9 mouse cellular contexts compared by ENCODE assay signal in the genomic region with DNA sequence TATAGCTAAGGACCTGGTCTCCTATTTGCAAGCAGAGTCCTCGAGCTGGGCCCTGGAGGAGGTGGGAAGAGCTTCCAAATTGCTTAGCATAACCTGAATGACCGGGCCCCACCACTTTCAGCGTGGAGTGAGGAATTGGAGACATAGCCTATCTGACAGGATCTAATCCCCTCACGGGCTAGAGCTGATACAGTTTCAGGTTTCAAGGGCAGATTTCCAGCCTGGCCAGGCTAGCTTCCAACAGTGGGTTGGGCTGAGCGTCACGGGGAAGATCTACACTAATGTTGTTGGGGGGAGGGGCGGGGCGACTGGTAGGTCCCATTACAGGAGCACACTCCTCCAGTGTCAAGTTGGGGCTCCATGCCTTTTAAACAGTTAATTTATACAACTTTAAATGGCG. TPM values are rescaled to one million over a fixed set of nuclear protein-coding genes. Genes with fewer than 3 reads are reported as not detected.
DNase-seq lines count a peak whose midpoint lies in the region; ATAC-seq and TF ChIP-seq lines count a peak whose summit lies in the region.
"Had no signal": no experiment of that assay in that cellular context is flagged by ENCODE, and none has a peak within 500 bp of the region (broad histone marks: within the 10 kb centered on the region; RNA-seq: fewer than 3 reads in every experiment).

No protein-coding gene starts in this region.

- intact Hi-C loops in gastrocnemius, postnatal 36 days (cut with DNase I): loop anchor here (10.0 kb wide), 1 partner anchor 434 kb away; a partner anchor contains a TSS

- peaks cover 17% of the 10 kb centered on the region for H3K79me2 ChIP-seq in myocyte (ENCODE audit: control insufficient read depth, insufficient read depth)

- no peak for ATAC-seq in forebrain, embryonic 11.5 days (replicated peaks; ENCODE audit: low FRiP score)

- peaks cover 94% of the 10 kb centered on the region for H3K4me1 ChIP-seq in forebrain, embryonic 10.5 days
- H3K4me1 ChIP-seq in forebrain, embryonic 11.5 days (replicated peaks; ENCODE audit: control insufficient read depth, insufficient read depth, low read length): peaks cover 31% of the 10 kb centered on the region

- no peaks in the 10 kb centered on the region for H3K36me3 ChIP-seq in forebrain, embryonic 10.5 days (replicated peaks)
- H3K36me3 ChIP-seq in forebrain, embryonic 11.5 days (ENCODE audit: control insufficient read depth, insufficient read depth, low read length): no peaks in the 10 kb centered on the region
- H3K36me3 ChIP-seq in myocyte (ENCODE audit: control insufficient read depth, insufficient read depth): no peaks in the 10 kb centered on the region

- no peak overlapping the region for H3K4me2 ChIP-seq in forebrain, embryonic 11.5 days (ENCODE audit: low read depth, low read length, severe bottlenecking)
- H3K4me2 ChIP-seq in myocyte (ENCODE audit: low read depth): peak overlapping the region; percentile 46

- peaks cover 10% of the 10 kb centered on the region; the same call in 1 of the 2 replicates for H3K27me3 ChIP-seq in forebrain, embryonic 10.5 days (ENCODE audit: poor library complexity, severe bottlenecking)
- H3K27me3 ChIP-seq in forebrain, embryonic 11.5 days (ENCODE audit: control insufficient read depth, insufficient read depth, low read length): no peaks in the 10 kb centered on the region
- no peaks in the 10 kb centered on the region for H3K27me3 ChIP-seq in myocyte (ENCODE audit: control insufficient read depth, insufficient read depth, insufficient read length)

- H3ac ChIP-seq in myocyte (ENCODE audit: control insufficient read depth, insufficient read length): no peak overlapping the region

- H3K27ac ChIP-seq in forebrain, embryonic 10.5 days: peak overlapping the region; percentile 98; the same call in 1 of the 2 replicates
- no peak overlapping the region for H3K27ac ChIP-seq in forebrain, embryonic 11.5 days (ENCODE audit: low read depth, low read length)
- H3K27ac ChIP-seq in layer of hippocampus, adult 2 months: no peak overlapping the region; the same call in 1 of the 2 replicates

- no peak for TF ChIP-seq CTCF in layer of hippocampus, adult 2 months (conservative IDR thresholded peaks at IDR 0.05)

- 24% methylated on average over 9 of the region's 9 CpGs for WGBS in forebrain, embryonic 10.5 days
- 23% methylated on average over 9 of the region's 9 CpGs for WGBS in forebrain, embryonic 11.5 days

- H3K9me3 ChIP-seq in forebrain, embryonic 10.5 days: no peaks in the 10 kb centered on the region
- H3K9me3 ChIP-seq in forebrain, embryonic 11.5 days (ENCODE audit: control insufficient read depth, low read length): no peaks in the 10 kb centered on the region

- peak overlapping the region; percentile 7 for H3K4me3 ChIP-seq in forebrain, embryonic 10.5 days
- no peak overlapping the region for H3K4me3 ChIP-seq in forebrain, embryonic 11.5 days (ENCODE audit: low read depth, low read length)
- no peak overlapping the region for H3K4me3 ChIP-seq in myocyte
- no peak overlapping the region for H3K4me3 ChIP-seq in layer of hippocampus, adult 2 months
- H3K4me3 ChIP-seq: erythroblast, embryonic 14.5 days had no signal

- no peak for TF ChIP-seq POLR2A in myocyte (IDR thresholded peaks at IDR 0.05; ENCODE audit: insufficient read length, low read depth)

- H3K9ac ChIP-seq in forebrain, embryonic 11.5 days (ENCODE audit: low read length): no peak overlapping the region

- DNase-seq in forebrain, embryonic 10.5 days (ENCODE audit: extremely low spot score, low spot score): no peak
- DNase-seq in forebrain, embryonic 11.5 days (ENCODE audit: low spot score): no peak
- peak; percentile 86 for DNase-seq in adrenal gland, postnatal 10 days
- DNase-seq in gastrocnemius, postnatal 36 days: peak; percentile 61 to 65
- DNase-seq in kidney, postnatal 4 days: peak; percentile 85 to 89
- no peak for DNase-seq in layer of hippocampus, adult 2 months (ENCODE audit: low spot score in 2 of 2)
- DNase-seq in layer of hippocampus, adult 9-11 months: no peak

TF ChIP-seq in myocyte, 11 proteins besides CTCF, POLR2A, EP300 and RAD21:
- TF ChIP-seq MAX (IDR thresholded peaks at IDR 0.05; ENCODE audit: low read depth) (no peak), SRF (IDR thresholded peaks at IDR 0.05; ENCODE audit: control insufficient read depth, insufficient read length, low read depth) (peak; percentile 18), USF1 (IDR thresholded peaks at IDR 0.05; ENCODE audit: low read depth) (no peak)
TF ChIP-seq in myocyte: peak in this region for 1.

RNA-seq across cellular contexts. Expression of a gene that starts 2.4 kb away (rescaled TPM):
- 337 and 351 TPM in 2 replicates for polyA plus RNA-seq in forebrain, embryonic 10.5 days (2016; fragmentation: Nextera tagmentation; extraction: Ambion mirVana)
- 300 and 309 TPM in 2 replicates for polyA plus RNA-seq in forebrain, embryonic 11.5 days (2014; fragmentation: Nextera tagmentation; extraction: Ambion mirVana)
- total RNA-seq in adrenal gland, postnatal 10 days (2021): 10 to 100 TPM; 28.6 to 42.5 TPM
- 10 to 100 TPM; 58.0 to 58.3 TPM for total RNA-seq in gastrocnemius, postnatal 36 days (2021)
- 274 TPM for polyA plus RNA-seq in myocyte (2012; fragmentation: generic; extraction: Trizol)
- 100 to 1,000 TPM; 187 to 205 TPM for total RNA-seq in layer of hippocampus, adult 2 months (2021)

RNA-seq across cellular contexts. Expression of a gene that starts 3.2 kb away (rescaled TPM):
- polyA plus RNA-seq in forebrain, embryonic 10.5 days (2016; fragmentation: Nextera tagmentation; extraction: Ambion mirVana): 40.7 and 42.8 TPM in 2 replicates
- 38.3 and 41.0 TPM in 2 replicates for polyA plus RNA-seq in forebrain, embryonic 11.5 days (2014; fragmentation: Nextera tagmentation; extraction: Ambion mirVana)
- total RNA-seq in adrenal gland, postnatal 10 days (2021): 10 to 100 TPM; 20.6 to 24.6 TPM
- total RNA-seq in gastrocnemius, postnatal 36 days (2021): 10 to 100 TPM; 14.6 to 15.7 TPM
- 19.2 TPM for polyA plus RNA-seq in myocyte (2012; fragmentation: generic; extraction: Trizol)
- total RNA-seq in layer of hippocampus, adult 2 months (2021): 10 to 100 TPM; 39.0 to 39.4 TPM

RNA-seq across cellular contexts. Expression of a gene that starts 3.4 kb away (rescaled TPM):
- 4.4 and 6.0 TPM in 2 replicates for polyA plus RNA-seq in forebrain, embryonic 10.5 days (2016; fragmentation: Nextera tagmentation; extraction: Ambion mirVana)
- 4.6 and 4.7 TPM in 2 replicates for polyA plus RNA-seq in forebrain, embryonic 11.5 days (2014; fragmentation: Nextera tagmentation; extraction: Ambion mirVana)
- total RNA-seq in adrenal gland, postnatal 10 days (2021): 10 to 100 TPM; 30.7 to 32.6 TPM
- total RNA-seq in gastrocnemius, postnatal 36 days (2021): 1 to 10 TPM; 3.5 to 4.5 TPM
- polyA plus RNA-seq in myocyte (2012; fragmentation: generic; extraction: Trizol): 4.2 TPM
- 10 to 100 TPM; 13.9 to 17.0 TPM for total RNA-seq in layer of hippocampus, adult 2 months (2021)
- polyA plus RNA-seq: erythroblast, embryonic 14.5 days had no signal

RNA-seq across cellular contexts. Expression of a gene that starts 12.5 kb away (rescaled TPM):
- 45.6 and 51.3 TPM in 2 replicates for polyA plus RNA-seq in forebrain, embryonic 10.5 days (2016; fragmentation: Nextera tagmentation; extraction: Ambion mirVana)
- 39.5 and 43.4 TPM in 2 replicates for polyA plus RNA-seq in forebrain, embryonic 11.5 days (2014; fragmentation: Nextera tagmentation; extraction: Ambion mirVana)
- total RNA-seq in adrenal gland, postnatal 10 days (2021): 10 to 100 TPM; 21.3 to 23.1 TPM
- total RNA-seq in gastrocnemius, postnatal 36 days (2021): 10 to 100 TPM in 1 of 2 experiments, 1 to 10 TPM in 1; 9.0 to 12.3 TPM
- 18.1 TPM for polyA plus RNA-seq in myocyte (2012; fragmentation: generic; extraction: Trizol)
- 10 to 100 TPM; 15.5 to 16.1 TPM for total RNA-seq in layer of hippocampus, adult 2 months (2021)

RNA-seq across cellular contexts. Expression of a gene that starts 15.1 kb away (rescaled TPM):
- polyA plus RNA-seq in forebrain, embryonic 10.5 days (2016; fragmentation: Nextera tagmentation; extraction: Ambion mirVana): 0.10 and 0.27 TPM in 2 replicates
- 0.19 and 0.71 TPM in 2 replicates for polyA plus RNA-seq in forebrain, embryonic 11.5 days (2014; fragmentation: Nextera tagmentation; extraction: Ambion mirVana)
- under 1 TPM; 0.27 to 0.48 TPM for total RNA-seq in adrenal gland, postnatal 10 days (2021)
- under 1 TPM in 1 of 2 experiments, not detected in 1; 0.30 TPM for total RNA-seq in gastrocnemius, postnatal 36 days (2021)
- 0.46 TPM for polyA plus RNA-seq in myocyte (2012; fragmentation: generic; extraction: Trizol)
- 10 to 100 TPM; 11.6 to 12.4 TPM for total RNA-seq in layer of hippocampus, adult 2 months (2021)
- polyA plus RNA-seq: erythroblast, embryonic 14.5 days had no signal

Comparison
In these comparisons a context has a peak if more than half of its experiments do, and no peak if none do; other contexts are left out.
1. DNase-seq: peak in adrenal gland, postnatal 10 days (single experiment), gastrocnemius, postnatal 36 days (2 of 2) and kidney, postnatal 4 days (2 of 2); none in forebrain, embryonic 10.5 days (single experiment), forebrain, embryonic 11.5 days (single experiment), layer of hippocampus, adult 2 months (0 of 2) and layer of hippocampus, adult 9-11 months (single experiment).